Mouse (Mus musculus) frontal cortex, postnatal 36 days (tissue): ENCODE measurements around the gene Creg1.

Experiments
- DNase-seq, 2 experiments: peaks; one replicate each; pipeline ENCODE4 v3.0.0; 2022; ENCODE audit warnings: low spot score in 2 of 2

Creg1 gene

GRCm38 (mm10) chr1:165786296-165786695, 22.8 kb downstream of the Creg1 start:
- no peak for DNase-seq

GRCm38 (mm10) chr1:165788511-165788910, 25.0 kb downstream of the Creg1 start, which contains the start of gene Cd247:
Gene Cd247 (plus strand): TSS chr1:165788681.
- no peak for DNase-seq

GRCm38 (mm10) chr1:165789066-165789660, 25.6 kb downstream of the Creg1 start:
- DNase-seq = no peak

GRCm38 (mm10) chr1:165789963-165790362, 26.4 kb downstream of the Creg1 start:
- no peak for DNase-seq

GRCm38 (mm10) chr1:165790461-165791210, 27.1 kb downstream of the Creg1 start:
- DNase-seq = no peak

GRCm38 (mm10) chr1:165791411-165791810, 27.9 kb downstream of the Creg1 start:
- no peak for DNase-seq

- no peak for DNase-seq
Measured at GRCm38 (mm10) chr1:165801709-165802310, 38.3 kb downstream of the Creg1 start.

GRCm38 (mm10) chr1:165803107-165803506, 39.6 kb downstream of the Creg1 start:
- DNase-seq = no peak

GRCm38 (mm10) chr1:165804133-165804532, 40.6 kb downstream of the Creg1 start:
- DNase-seq = no peak

- no peak for DNase-seq
Measured at GRCm38 (mm10) chr1:165810633-165811032, 47.1 kb downstream of the Creg1 start.

- DNase-seq = no peak
Measured at GRCm38 (mm10) chr1:165811170-165811569, 47.6 kb downstream of the Creg1 start.

GRCm38 (mm10) chr1:165812775-165813174, 49.2 kb downstream of the Creg1 start:
- no peak for DNase-seq

GRCm38 (mm10) chr1:165814116-165814515, 50.6 kb downstream of the Creg1 start:
- no peak for DNase-seq

GRCm38 (mm10) chr1:165814521-165815278, 51.2 kb downstream of the Creg1 start:
- no peak for DNase-seq

GRCm38 (mm10) chr1:165816391-165816790, 52.8 kb downstream of the Creg1 start:
- DNase-seq = no peak

- no peak for DNase-seq
Measured at GRCm38 (mm10) chr1:165817264-165817663, 53.7 kb downstream of the Creg1 start.

GRCm38 (mm10) chr1:165818145-165818860, 54.8 kb downstream of the Creg1 start:
- no peak for DNase-seq

GRCm38 (mm10) chr1:165819147-165819546, 55.6 kb downstream of the Creg1 start:
- DNase-seq = no peak

GRCm38 (mm10) chr1:165822031-165822430, 58.5 kb downstream of the Creg1 start:
- no peak for DNase-seq
